Mouse (Mus musculus) heart, adult 2 months (tissue): ENCODE data around the gene Unc80. TPM values are rescaled to one million over a fixed set of nuclear protein-coding genes. Genes with fewer than 3 reads are reported as not detected.

Source experiments
- DNase-seq, 2 experiments: peaks; one replicate each; pipeline ENCODE4 v3.0.0; 2021
- H3K27ac ChIP-seq: fragments of 200-600 bp; 2 replicates; pipeline ENCODE4 v1.8.1; 2022
- H3K27me3 ChIP-seq: fragments of 200-500 bp; 2 replicates; pipeline ENCODE4 v1.6.1; 2012; ENCODE audit warnings: mild to moderate bottlenecking, low read length, inconsistent platforms, mixed read lengths; ENCODE audit not compliant: control insufficient read depth, insufficient read depth
- H3K36me3 ChIP-seq: fragments of 200-500 bp; 2 replicates; pipeline ENCODE4 v1.6.1; 2012; ENCODE audit warnings: low read length, inconsistent platforms; ENCODE audit not compliant: control insufficient read depth, insufficient read depth
- H3K4me1 ChIP-seq: fragments of 200-500 bp; 2 replicates; pipeline ENCODE4 v1.6.1; 2011; ENCODE audit warnings: low read length; ENCODE audit not compliant: control insufficient read depth, insufficient read depth
- H3K4me3 ChIP-seq: fragments of 200-600 bp; 2 replicates; pipeline ENCODE4 v1.8.1; 2022
- H3K79me2 ChIP-seq: fragments of 200-500 bp; replicated peaks from 2 replicates; pipeline ENCODE4 v1.6.1; 2012; ENCODE audit warnings: mild to moderate bottlenecking, inconsistent platforms, low read length, moderate library complexity, mixed read lengths; ENCODE audit not compliant: control insufficient read depth, insufficient read depth
- H3K9ac ChIP-seq: fragments of 200-500 bp; 2 replicates; pipeline ENCODE4 v1.6.1; 2012; ENCODE audit warnings: low read depth, mild to moderate bottlenecking, control low read depth, inconsistent platforms, low read length, mixed read lengths
- CTCF ChIP-seq: fragments of 200-600 bp; IDR thresholded peaks from 2 replicates; pipeline ENCODE4 v1.8.1; 2022; ENCODE audit warnings: antibody characterized with exemption, mild to moderate bottlenecking, moderate library complexity
- EP300 ChIP-seq: fragments of 200-500 bp; IDR thresholded peaks from 2 replicates; pipeline ENCODE4 v1.6.1; 2011; ENCODE audit warnings: low read depth, low read length, control low read depth; ENCODE audit not compliant: insufficient read depth
- POLR2A ChIP-seq: fragments of 200-500 bp; IDR thresholded peaks from 2 replicates; pipeline ENCODE4 v1.6.1; 2011; ENCODE audit warnings: mild to moderate bottlenecking, low read depth, low read length, control low read depth; ENCODE audit not compliant: insufficient read depth
- WGBS: fragments of 180-500 bp; shearing (Covaris S2); methylation state at CpG from one replicate; pipeline ENCODE4 v1.1.7; 2018; 5-methylcytosine and 5-hydroxymethylcytosine counted together
- intact Hi-C: fragments of 180-260 bp; cut with DNase I; formaldehyde crosslinking; loops from one replicate; pipeline ENCODE4 v1.15.1; 2025
- polyA plus RNA-seq: library from polyadenylated mRNA; depleted of rRNA; stranded (reverse); fragments of >200 nt; gene quantifications from 2 replicates; pipeline ENCODE4 v1.2.3, GENCODE M21; 2012
- total RNA-seq, 2 experiments: library from RNA; stranded (reverse); gene quantifications; 2 replicates each; pipeline ENCODE4 v1.2.3; 2021

Unc80 gene
- total and polyA plus RNA-seq, 3 experiments: 0.03 to 0.11 (median 0.06) TPM

- intact Hi-C loops: no loop called here
- DNase-seq: no peak
- 64% methylated on average over 2 of the region's 2 CpGs for WGBS
- no peaks in the 10 kb centered on the region for H3K36me3 ChIP-seq
- no peak overlapping the region for H3K9ac ChIP-seq
- no peaks in the 10 kb centered on the region for H3K4me1 ChIP-seq
- no peak overlapping the region for H3K4me3 ChIP-seq
- no peaks in the 10 kb centered on the region for H3K27me3 ChIP-seq
- no peak overlapping the region for H3K27ac ChIP-seq
- H3K79me2 ChIP-seq: no peaks in the 10 kb centered on the region
- TF ChIP-seq EP300 (no peak), CTCF (no peak), POLR2A (no peak)
Measured at GRCm38 (mm10) chr1:66562332-66562731, 94.2 kb downstream of the Unc80 start.

- Histone ChIP-seq H3K36me3 (no peaks in the 10 kb centered on the region), H3K27me3 (no peaks in the 10 kb centered on the region), H3K4me1 (no peaks in the 10 kb centered on the region), H3K4me3 (no peak overlapping the region), H3K27ac (no peak overlapping the region), H3K79me2 (no peaks in the 10 kb centered on the region), H3K9ac (no peak overlapping the region)
- WGBS: 86% methylated on average over 13 of the region's 13 CpGs
- no peak for DNase-seq
- intact Hi-C loops: no loop called here
- TF ChIP-seq CTCF (no peak), POLR2A (no peak), EP300 (no peak)
Measured at GRCm38 (mm10) chr1:66569736-66570135, 101.6 kb downstream of the Unc80 start.

- Histone ChIP-seq H3K79me2 (no peaks in the 10 kb centered on the region), H3K36me3 (no peaks in the 10 kb centered on the region), H3K9ac (no peak overlapping the region), H3K4me3 (no peak overlapping the region), H3K27me3 (no peaks in the 10 kb centered on the region), H3K27ac (no peak overlapping the region), H3K4me1 (no peaks in the 10 kb centered on the region)
- intact Hi-C loops: no loop called here
- TF ChIP-seq POLR2A (no peak), EP300 (no peak), CTCF (no peak)
- DNase-seq: no peak
Measured at GRCm38 (mm10) chr1:66597163-66597788, 129.1 kb downstream of the Unc80 start.

GRCm38 (mm10) chr1:66608304-66608703 lies 140.1 kb downstream of the Unc80 start:
- Histone ChIP-seq H3K9ac (no peak overlapping the region), H3K36me3 (no peaks in the 10 kb centered on the region), H3K27me3 (no peaks in the 10 kb centered on the region), H3K79me2 (no peaks in the 10 kb centered on the region), H3K4me3 (no peak overlapping the region), H3K27ac (no peak overlapping the region), H3K4me1 (no peaks in the 10 kb centered on the region)
- no peak for DNase-seq
- intact Hi-C loops: no loop called here
- TF ChIP-seq POLR2A: no peak
- no peak for TF ChIP-seq CTCF
- TF ChIP-seq EP300: no peak
- WGBS: 83% methylated on average over 4 of the region's 4 CpGs

- 27% methylated on average over 2 of the region's 2 CpGs for WGBS
- Histone ChIP-seq H3K4me1 (no peaks in the 10 kb centered on the region), H3K79me2 (no peaks in the 10 kb centered on the region), H3K27me3 (no peaks in the 10 kb centered on the region), H3K9ac (no peak overlapping the region), H3K36me3 (no peaks in the 10 kb centered on the region), H3K27ac (no peak overlapping the region), H3K4me3 (no peak overlapping the region)
- TF ChIP-seq CTCF (no peak), EP300 (no peak), POLR2A (no peak)
- intact Hi-C loops: no loop called here
- DNase-seq: no peak
Measured at GRCm38 (mm10) chr1:66617188-66617587, 149.0 kb downstream of the Unc80 start.

GRCm38 (mm10) chr1:66638177-66638576 lies 170.0 kb downstream of the Unc80 start:
- H3K4me3 ChIP-seq: no peak overlapping the region
- H3K36me3 ChIP-seq: no peaks in the 10 kb centered on the region
- no peak for DNase-seq
- TF ChIP-seq EP300: no peak
- 46% methylated on average over 2 of the region's 2 CpGs for WGBS
- no peak overlapping the region for H3K9ac ChIP-seq
- no peaks in the 10 kb centered on the region for H3K79me2 ChIP-seq
- intact Hi-C loops: no loop called here
- no peaks in the 10 kb centered on the region for H3K4me1 ChIP-seq
- H3K27me3 ChIP-seq: no peaks in the 10 kb centered on the region
- no peak overlapping the region for H3K27ac ChIP-seq

GRCm38 (mm10) chr1:66646894-66647293 lies 178.7 kb downstream of the Unc80 start:
- Histone ChIP-seq H3K27ac (no peak overlapping the region), H3K9ac (no peak overlapping the region), H3K27me3 (no peaks in the 10 kb centered on the region), H3K79me2 (no peaks in the 10 kb centered on the region), H3K4me3 (no peak overlapping the region), H3K36me3 (no peaks in the 10 kb centered on the region), H3K4me1 (no peaks in the 10 kb centered on the region)
- intact Hi-C loops: no loop called here
- TF ChIP-seq CTCF: no peak
- TF ChIP-seq EP300: no peak
- no peak for TF ChIP-seq POLR2A
- DNase-seq: peak in 1 of 2 experiments; percentile 12
